Mouse (Mus musculus) stomach, embryonic 16.5 days (tissue): ENCODE results near the gene Gdf10. TPM values are rescaled to one million over a fixed set of nuclear protein-coding genes. Genes with fewer than 3 reads are reported as not detected.
A peak's percentile ranks its signal among the peaks of the same experiment; 100 is the strongest.

Source experiments
- ATAC-seq: fragments of 200-750 bp; cut with Nextera tagmentation; 2 replicates; pipeline ENCODE4 v1.8.0; 2017; ENCODE audit warnings: moderate number of reproducible peaks, moderate TSS enrichment; ENCODE audit not compliant: insufficient read depth, low FRiP score
- H3K27ac ChIP-seq: fragments of 300-500 bp; sonication (generic); 2 replicates; pipeline ENCODE4 v1.5.1; 2014; ENCODE audit warnings: low read length
- H3K27me3 ChIP-seq: fragments of 300-500 bp; sonication (generic); 2 replicates; pipeline ENCODE4 v1.6.1; 2014; ENCODE audit warnings: low read length, control low read depth, mixed read lengths; ENCODE audit not compliant: control insufficient read depth, insufficient read depth
- H3K36me3 ChIP-seq: fragments of 300-500 bp; sonication (generic); 2 replicates; pipeline ENCODE4 v1.6.1; 2014; ENCODE audit warnings: low read length; ENCODE audit not compliant: control insufficient read depth, insufficient read depth
- H3K4me1 ChIP-seq: fragments of 300-500 bp; sonication (generic); 2 replicates; pipeline ENCODE4 v1.6.1; 2014; ENCODE audit warnings: low read length, control low read depth, mixed read lengths; ENCODE audit not compliant: control insufficient read depth, insufficient read depth
- H3K4me2 ChIP-seq: fragments of 300-500 bp; sonication (generic); 2 replicates; pipeline ENCODE4 v1.6.1; 2014; ENCODE audit warnings: low read depth, low read length, mixed read lengths
- H3K4me3 ChIP-seq: fragments of 300-500 bp; sonication (generic); replicated peaks from 2 replicates; pipeline ENCODE4 v1.5.1; 2014; ENCODE audit warnings: mild to moderate bottlenecking, low read length
- H3K9ac ChIP-seq: fragments of 300-500 bp; sonication (generic); 2 replicates; pipeline ENCODE4 v1.6.1; 2014; ENCODE audit warnings: low read length
- H3K9me3 ChIP-seq: fragments of 300-500 bp; sonication (generic); replicated peaks from 2 replicates; pipeline ENCODE4 v1.6.1; 2016; ENCODE audit warnings: low read length, control low read depth; ENCODE audit not compliant: control insufficient read depth
- WGBS: fragments of 180-500 bp; shearing (Covaris S2); extraction: QIAGEN DNeasy Blood & Tissue Kit; methylation state at CpG from one replicate; pipeline ENCODE4 v1.1.7; 2014; 5-methylcytosine and 5-hydroxymethylcytosine counted together
- polyA plus RNA-seq: library from polyadenylated mRNA; unstranded; fragments of >200 nt; fragmentation: Nextera tagmentation; extraction: Ambion mirVana; gene quantifications from 2 replicates; pipeline ENCODE4 v1.2.1, GENCODE M21; 2015

The Gdf10 gene
- polyA plus RNA-seq, 1 experiment from 2014 or later = 6.3 TPM

DNA sequence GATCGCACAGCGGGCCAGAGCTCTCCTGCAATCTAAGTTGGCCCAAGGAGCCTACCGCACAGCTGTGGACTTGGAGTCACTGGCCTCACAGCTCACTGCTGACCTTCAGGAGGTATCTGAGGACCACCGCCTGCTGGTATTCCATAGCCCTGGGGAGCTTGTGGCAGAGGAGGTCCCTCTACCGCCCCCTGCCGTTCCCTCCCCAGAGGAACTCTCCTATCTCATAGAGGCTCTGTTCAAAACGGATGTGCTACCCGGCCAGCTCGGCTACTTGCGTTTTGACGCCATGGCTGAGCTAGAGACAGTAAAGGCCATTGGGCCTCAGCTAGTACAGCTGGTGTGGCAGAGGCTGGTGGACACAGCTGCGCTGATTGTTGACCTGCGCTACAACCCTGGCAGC is 32.7 kb downstream of the Gdf10 start:
- H3K36me3 ChIP-seq = no peaks in the 10 kb centered on the region
- no peak for ATAC-seq
- WGBS = 69% methylated on average over 13 of the region's 13 CpGs
- no peak overlapping the region for H3K4me2 ChIP-seq
- H3K4me3 ChIP-seq = no peak overlapping the region
- H3K9ac ChIP-seq = no peak overlapping the region
- H3K27ac ChIP-seq = no peak overlapping the region
- H3K27me3 ChIP-seq = no peaks in the 10 kb centered on the region
- no peaks in the 10 kb centered on the region for H3K4me1 ChIP-seq
- no peaks in the 10 kb centered on the region for H3K9me3 ChIP-seq

DNA sequence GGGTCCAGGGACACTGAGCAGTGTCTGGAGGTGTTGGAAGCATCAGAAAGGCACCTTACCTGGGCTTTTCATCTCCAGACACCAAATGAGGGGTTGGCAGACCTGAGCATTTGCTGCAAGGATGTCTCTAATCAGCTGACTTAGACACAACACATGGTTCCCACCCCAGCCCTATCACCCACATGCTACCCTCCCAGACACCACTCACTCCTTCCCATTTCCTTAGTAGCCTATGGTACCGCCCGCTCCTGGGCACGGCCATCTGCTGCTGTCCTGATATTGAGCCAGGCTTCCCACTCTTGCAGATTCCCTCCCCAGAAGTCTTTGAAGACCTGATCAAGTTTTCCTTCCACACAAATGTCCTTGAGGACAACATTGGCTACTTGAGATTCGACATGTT is 34.8 kb downstream of the Gdf10 start:
- ATAC-seq = no peak
- no peak overlapping the region for H3K9ac ChIP-seq

DNA sequence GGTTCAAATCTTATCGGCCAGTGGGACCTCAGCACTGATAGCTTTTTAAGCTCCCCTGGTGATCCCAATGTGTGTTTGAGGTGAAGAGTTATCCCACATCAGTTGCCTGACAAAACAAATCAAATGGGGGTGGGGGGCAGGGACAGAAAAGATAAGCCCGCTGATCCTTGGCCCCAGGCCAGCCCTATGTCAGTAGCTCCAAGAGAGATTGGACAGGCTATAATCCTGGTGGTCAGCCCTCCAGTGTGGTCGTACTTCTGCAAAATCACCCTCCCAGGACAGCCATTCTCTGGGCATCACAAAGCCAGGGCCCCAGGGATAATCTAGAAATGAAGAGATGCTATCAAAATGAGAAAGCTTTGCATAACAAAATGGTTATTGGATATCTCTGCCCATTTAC is 35.5 kb downstream of the Gdf10 start:
- no peak for ATAC-seq
- Histone ChIP-seq H3K4me2 (no peak overlapping the region), H3K4me1 (no peaks in the 10 kb centered on the region), H3K36me3 (no peaks in the 10 kb centered on the region), H3K4me3 (no peak overlapping the region), H3K27me3 (no peaks in the 10 kb centered on the region), H3K9me3 (no peaks in the 10 kb centered on the region), H3K9ac (no peak overlapping the region), H3K27ac (no peak overlapping the region)
- 49% methylated on average over 3 of the region's 3 CpGs for WGBS

More for the DNA sequence above, 34.8 kb downstream of the Gdf10 start:
- Histone ChIP-seq H3K4me3 (no peak overlapping the region), H3K4me1 (no peaks in the 10 kb centered on the region), H3K4me2 (no peak overlapping the region), H3K27ac (no peak overlapping the region), H3K27me3 (no peaks in the 10 kb centered on the region), H3K9me3 (no peaks in the 10 kb centered on the region), H3K36me3 (no peaks in the 10 kb centered on the region)
- 84% methylated on average over 4 of the region's 4 CpGs for WGBS

DNA sequence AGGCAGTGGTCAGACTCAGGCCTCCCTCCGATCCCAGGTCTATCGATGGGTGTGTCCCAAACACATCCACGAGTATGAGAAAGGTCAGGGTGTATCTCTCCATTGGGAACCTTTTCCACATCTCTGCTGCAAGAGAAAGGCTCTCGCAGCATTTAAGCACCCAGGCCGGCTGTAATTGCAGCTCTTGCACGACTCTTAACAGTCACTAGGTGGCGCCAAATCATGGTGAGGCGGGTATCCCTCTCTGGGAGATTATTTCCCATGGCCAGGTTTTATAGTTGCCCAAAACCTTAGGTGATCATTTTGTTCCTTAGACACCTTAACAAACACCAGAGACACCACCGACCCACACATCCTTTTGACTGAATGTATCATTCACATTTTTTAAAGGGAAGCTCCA is 36.0 kb downstream of the Gdf10 start:
- Histone ChIP-seq H3K36me3 (no peaks in the 10 kb centered on the region), H3K27ac (no peak overlapping the region), H3K4me3 (no peak overlapping the region), H3K27me3 (no peaks in the 10 kb centered on the region), H3K4me1 (no peaks in the 10 kb centered on the region), H3K4me2 (no peak overlapping the region), H3K9me3 (no peaks in the 10 kb centered on the region), H3K9ac (no peak overlapping the region)
- 12% methylated on average over 9 of the region's 9 CpGs for WGBS
- ATAC-seq = 0 out of 2 replicates have a peak, but pooled peaks have one; percentile 13

DNA sequence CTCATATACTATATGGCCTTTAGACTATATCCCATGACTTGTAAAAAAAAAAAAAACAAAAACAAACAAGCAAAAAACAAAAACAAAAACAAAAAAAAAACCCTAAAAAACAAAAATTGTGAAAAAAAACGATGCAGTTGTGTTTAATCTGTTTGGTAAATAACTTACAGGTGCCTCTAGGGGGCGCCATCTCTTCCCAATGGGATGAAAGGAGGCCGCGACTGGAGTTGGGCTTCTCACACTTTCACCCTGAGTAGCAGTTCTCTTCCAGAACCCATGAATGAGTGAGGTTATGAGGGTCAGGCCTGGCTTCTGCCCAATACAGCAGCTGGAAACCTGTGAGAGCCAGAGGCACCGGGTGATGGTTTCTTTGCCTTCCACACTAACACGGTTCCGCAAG is 42.3 kb downstream of the Gdf10 start:
- 54% methylated on average over 7 of the region's 7 CpGs for WGBS

DNA sequence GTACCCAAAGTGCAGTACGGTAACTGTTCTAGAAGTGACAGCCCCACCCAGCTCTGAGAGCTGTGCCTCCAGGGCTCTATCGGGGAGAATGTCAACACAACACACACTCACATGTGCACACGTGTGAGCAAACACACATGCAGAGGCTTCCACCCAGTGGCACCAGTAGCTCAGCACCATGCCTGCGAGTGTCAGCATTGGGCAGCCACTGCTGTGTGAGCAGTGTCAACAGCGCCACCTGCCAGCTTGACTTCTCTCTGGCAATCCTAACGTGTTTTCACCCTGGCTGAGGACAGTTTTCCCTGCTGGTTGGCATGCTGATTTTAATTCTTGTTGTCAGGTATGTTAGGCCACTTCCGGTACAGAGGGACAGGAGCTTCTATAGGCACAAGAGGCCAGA is 49.3 kb downstream of the Gdf10 start:
- H3K9me3 ChIP-seq = no peaks in the 10 kb centered on the region
- no peaks in the 10 kb centered on the region for H3K36me3 ChIP-seq
- H3K4me3 ChIP-seq = no peak overlapping the region
- ATAC-seq = peak; percentile 47; the same call in 1 of the 2 replicates
- H3K9ac ChIP-seq = no peak overlapping the region
- H3K4me2 ChIP-seq = no peak overlapping the region
- H3K27ac ChIP-seq = no peak overlapping the region
- 36% methylated on average over 7 of the region's 7 CpGs for WGBS
- no peaks in the 10 kb centered on the region for H3K27me3 ChIP-seq
- H3K4me1 ChIP-seq = no peaks in the 10 kb centered on the region

More for the DNA sequence above, 42.3 kb downstream of the Gdf10 start:
- Histone ChIP-seq H3K27me3 (no peaks in the 10 kb centered on the region), H3K9me3 (no peaks in the 10 kb centered on the region), H3K4me3 (no peak overlapping the region), H3K4me1 (no peaks in the 10 kb centered on the region), H3K9ac (no peak overlapping the region), H3K27ac (no peak overlapping the region), H3K4me2 (no peak overlapping the region), H3K36me3 (no peaks in the 10 kb centered on the region)
- no peak for ATAC-seq

DNA sequence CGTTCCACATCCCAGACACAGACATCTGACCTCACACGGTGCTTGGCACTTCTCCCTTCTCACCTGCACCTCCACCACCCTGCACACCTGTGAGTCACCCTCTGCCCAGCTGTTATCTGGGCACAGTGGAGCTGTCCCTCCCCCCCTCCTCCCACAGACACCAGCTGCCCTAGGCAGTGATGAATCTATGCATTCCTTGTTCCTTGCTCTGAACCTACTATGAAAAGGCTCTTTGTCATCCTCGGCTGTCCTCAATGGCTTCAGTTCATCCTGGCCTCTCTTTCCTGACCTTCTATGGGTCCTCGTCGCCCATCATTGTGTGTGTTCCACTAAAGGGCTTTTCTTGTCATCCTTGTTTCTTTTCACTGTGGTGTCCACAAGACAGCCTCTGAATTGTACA is 51.4 kb downstream of the Gdf10 start:
- Histone ChIP-seq H3K9ac (no peak overlapping the region), H3K4me3 (no peak overlapping the region), H3K4me1 (peaks cover 4% of the 10 kb centered on the region), H3K27ac (no peak overlapping the region), H3K9me3 (no peaks in the 10 kb centered on the region), H3K36me3 (no peaks in the 10 kb centered on the region), H3K27me3 (no peaks in the 10 kb centered on the region), H3K4me2 (no peak overlapping the region)
- 77% methylated on average over 5 of the region's 5 CpGs for WGBS
- no peak for ATAC-seq

DNA sequence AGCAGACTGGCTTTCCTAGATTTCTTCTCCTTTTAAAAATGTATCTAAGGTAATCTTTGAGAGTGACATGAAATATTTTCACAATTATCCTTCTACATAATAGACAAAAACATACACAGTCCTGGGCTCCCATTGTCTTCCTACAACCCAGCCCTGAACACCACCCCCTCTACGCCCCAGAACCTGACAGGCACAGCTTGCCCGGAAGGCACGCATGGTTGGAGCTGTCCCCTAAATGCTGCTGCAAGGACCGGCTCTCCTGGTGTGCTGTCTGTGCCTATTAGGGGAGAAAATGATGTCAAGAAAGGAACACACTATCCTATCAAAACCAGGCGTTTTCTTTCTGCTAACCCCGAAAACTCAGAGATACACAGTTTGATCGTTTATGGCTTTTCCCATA is 54.4 kb downstream of the Gdf10 start:
- Histone ChIP-seq H3K9ac (no peak overlapping the region), H3K4me1 (peaks cover 4% of the 10 kb centered on the region), H3K4me2 (no peak overlapping the region), H3K27ac (no peak overlapping the region), H3K36me3 (no peaks in the 10 kb centered on the region), H3K27me3 (no peaks in the 10 kb centered on the region), H3K4me3 (no peak overlapping the region), H3K9me3 (no peaks in the 10 kb centered on the region)
- 41% methylated on average over 7 of the region's 7 CpGs for WGBS
- no peak for ATAC-seq

DNA sequence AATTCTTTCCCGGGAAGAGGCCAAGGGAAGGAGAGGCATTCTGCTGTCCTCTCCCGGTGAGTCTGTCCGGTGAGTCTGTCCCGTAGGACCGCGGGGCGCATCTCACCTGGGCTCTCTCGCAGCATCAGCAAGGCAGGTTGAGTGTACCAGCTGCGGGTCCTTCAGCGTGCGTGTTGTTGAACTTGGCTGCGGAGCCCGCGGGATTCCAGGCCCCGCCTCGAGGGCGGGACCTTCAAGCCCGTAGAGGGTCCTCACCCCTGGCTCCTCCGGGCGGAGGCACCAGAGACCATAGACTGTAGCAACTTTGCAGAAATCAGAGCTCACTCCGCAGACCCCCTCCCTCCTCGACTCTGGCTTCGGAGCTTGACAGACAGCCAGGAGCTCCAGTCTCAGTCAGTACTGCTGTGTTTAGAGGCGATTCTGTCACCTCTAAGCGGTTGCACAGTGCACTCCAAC is 55.2 kb downstream of the Gdf10 start, which contains the start of gene Zfp488:
Gene Zfp488, minus strand, starts transcription at position 161 of the 456 bp plus-strand sequence.
- Histone ChIP-seq H3K4me3 (peak within 1 kb of the TSS; percentile 37), H3K4me2 (peak within 1 kb of the TSS; percentile 62), H3K27ac (no peak within 1 kb of the TSS), H3K27me3 (no peaks in the 10 kb centered on the region), H3K4me1 (peaks cover 4% of the 10 kb centered on the region), H3K36me3 (no peaks in the 10 kb centered on the region), H3K9me3 (no peaks in the 10 kb centered on the region), H3K9ac (peak within 1 kb of the TSS; percentile 9; the same call in 1 of the 2 replicates)
- WGBS = 2% methylated on average over 25 of the region's 25 CpGs
- peak; percentile 37; the same call in 1 of the 2 replicates for ATAC-seq
